10 mouse cellular contexts compared by ENCODE assay signal in genomic region chr16:79058775-79059558, GRCm38 (mm10). TPM values are rescaled to one million over a fixed set of nuclear protein-coding genes. Genes with fewer than 3 reads are reported as not detected.
DNase-seq lines count a peak whose midpoint lies in the region; ATAC-seq and TF ChIP-seq lines count a peak whose summit lies in the region.
"Had no signal": no experiment of that assay in that cellular context is flagged by ENCODE, and none has a peak within 500 bp of the region (broad histone marks: within the 10 kb centered on the region; RNA-seq: fewer than 3 reads in every experiment).

No protein-coding gene starts in this region.

- H3K9ac ChIP-seq in liver, adult 2 months (ENCODE audit: low read depth, low read length): no peak overlapping the region
- H3K9ac ChIP-seq in liver, embryonic 11.5 days (ENCODE audit: low read depth, low read length): no peak overlapping the region
- H3K9ac ChIP-seq in forebrain, embryonic 13.5 days: no peak overlapping the region
- no peak overlapping the region for H3K9ac ChIP-seq in midbrain, embryonic 11.5 days (ENCODE audit: low read length)
- H3K9ac ChIP-seq: limb, embryonic 15.5 days had no signal

- H3K36me3 ChIP-seq in liver, adult 2 months (ENCODE audit: control insufficient read depth, insufficient read depth, low read length): no peaks in the 10 kb centered on the region
- no peaks in the 10 kb centered on the region for H3K36me3 ChIP-seq in liver, embryonic 11.5 days (ENCODE audit: control insufficient read depth, insufficient read depth, low read length)
- no peaks in the 10 kb centered on the region for H3K36me3 ChIP-seq in forebrain, embryonic 13.5 days (ENCODE audit: poor library complexity, severe bottlenecking)
- no peaks in the 10 kb centered on the region for H3K36me3 ChIP-seq in midbrain, embryonic 11.5 days (ENCODE audit: control insufficient read depth, insufficient read depth, low read length)
- H3K36me3 ChIP-seq: limb, embryonic 15.5 days had no signal

- no peaks in the 10 kb centered on the region for H3K79me2 ChIP-seq in liver, adult 2 months (ENCODE audit: control insufficient read depth, insufficient read depth, low read length)

- no peak for TF ChIP-seq POLR2A in liver, adult 2 months (IDR thresholded peaks at IDR 0.05; ENCODE audit: extremely low read depth, insufficient read depth, low read length)

- TF ChIP-seq CTCF in liver, adult 2 months (IDR thresholded peaks at IDR 0.05; ENCODE audit: low read depth, low read length): peak; percentile 74

- DNase-seq in liver, adult 2 months (ENCODE audit: extremely low read depth, low read depth, low spot score): peak; percentile 85
- no peak for DNase-seq in liver, embryonic 11.5 days (ENCODE audit: low spot score)
- DNase-seq in adrenal gland, postnatal 10 days: peak; percentile 39
- DNase-seq in layer of hippocampus, postnatal 10 days (ENCODE audit: low spot score in 2 of 2): peak; percentile 40 to 50
- no peak for DNase-seq in midbrain, embryonic 11.5 days (ENCODE audit: low spot score, missing footprints)

- 0 out of 2 replicates have a peak, but pooled peaks cover 2% of the 10 kb centered on the region for H3K4me1 ChIP-seq in liver, adult 2 months (ENCODE audit: control insufficient read depth, insufficient read depth, low read length)
- H3K4me1 ChIP-seq in liver, embryonic 11.5 days (replicated peaks; ENCODE audit: control insufficient read depth, insufficient read depth, low read length): no peaks in the 10 kb centered on the region
- H3K4me1 ChIP-seq in forebrain, embryonic 13.5 days: no peaks in the 10 kb centered on the region
- no peaks in the 10 kb centered on the region for H3K4me1 ChIP-seq in midbrain, embryonic 11.5 days (ENCODE audit: control insufficient read depth, insufficient read depth, low read length)
- H3K4me1 ChIP-seq: limb, embryonic 15.5 days had no signal

- H3K4me2 ChIP-seq in liver, embryonic 11.5 days: no peak overlapping the region
- H3K4me2 ChIP-seq in forebrain, embryonic 13.5 days: no peak overlapping the region
- no peak overlapping the region for H3K4me2 ChIP-seq in midbrain, embryonic 11.5 days
- H3K4me2 ChIP-seq: limb, embryonic 15.5 days had no signal

- WGBS in liver, adult 2 months: 27% methylated on average over 12 of the region's 12 CpGs
- 63% methylated on average over 12 of the region's 12 CpGs for WGBS in liver, embryonic 11.5 days
- 58% methylated on average over 12 of the region's 12 CpGs for WGBS in forebrain, embryonic 13.5 days
- 67% methylated on average over 12 of the region's 12 CpGs for WGBS in midbrain, embryonic 11.5 days

- H3K4me3 ChIP-seq in liver, adult 2 months (ENCODE audit: insufficient read depth, low read depth, low read length): no peak overlapping the region
- H3K4me3 ChIP-seq in liver, embryonic 11.5 days (ENCODE audit: low read depth, low read length): no peak overlapping the region
- no peak overlapping the region for H3K4me3 ChIP-seq in forebrain, embryonic 13.5 days
- H3K4me3 ChIP-seq in midbrain, embryonic 11.5 days (ENCODE audit: low read depth, low read length): no peak overlapping the region
- H3K4me3 ChIP-seq: limb, embryonic 15.5 days had no signal

- no peaks in the 10 kb centered on the region for H3K9me3 ChIP-seq in liver, embryonic 11.5 days (ENCODE audit: control insufficient read depth, low read length)
- no peaks in the 10 kb centered on the region for H3K9me3 ChIP-seq in forebrain, embryonic 13.5 days (replicated peaks)
- H3K9me3 ChIP-seq in midbrain, embryonic 11.5 days (ENCODE audit: control insufficient read depth, low read length): no peaks in the 10 kb centered on the region
- H3K9me3 ChIP-seq: limb, embryonic 15.5 days had no signal

- no peaks in the 10 kb centered on the region for H3K27me3 ChIP-seq in liver, adult 2 months (ENCODE audit: control insufficient read depth, insufficient read depth, low read length)
- no peaks in the 10 kb centered on the region for H3K27me3 ChIP-seq in liver, embryonic 11.5 days (replicated peaks; ENCODE audit: control insufficient read depth, insufficient read depth, low read length)
- H3K27me3 ChIP-seq in forebrain, embryonic 13.5 days: no peaks in the 10 kb centered on the region
- no peaks in the 10 kb centered on the region for H3K27me3 ChIP-seq in midbrain, embryonic 11.5 days (ENCODE audit: control insufficient read depth, insufficient read depth, low read length)
- H3K27me3 ChIP-seq: limb, embryonic 15.5 days had no signal

- no peak overlapping the region for H3K27ac ChIP-seq in liver, adult 2 months (replicated peaks; ENCODE audit: insufficient read depth, low read depth, low read length)
- no peak overlapping the region for H3K27ac ChIP-seq in liver, embryonic 11.5 days (ENCODE audit: low read depth, low read length)
- H3K27ac ChIP-seq in forebrain, embryonic 13.5 days: no peak overlapping the region
- no peak overlapping the region for H3K27ac ChIP-seq in midbrain, embryonic 11.5 days (ENCODE audit: low read depth, low read length)
- H3K27ac ChIP-seq: limb, embryonic 15.5 days had no signal

- no peak for ATAC-seq in liver, embryonic 11.5 days (replicated peaks; ENCODE audit: low FRiP score)
- ATAC-seq in forebrain, embryonic 13.5 days: peak; percentile 70
- ATAC-seq in midbrain, embryonic 11.5 days (ENCODE audit: low FRiP score): peak; percentile 57
- no peak for ATAC-seq in activated CD4-positive, CD25-positive, alpha-beta regulatory T cell, adult 4 months
- no peak for ATAC-seq in inflammation-experienced regulatory T-cells, adult 6 months

RNA-seq across cellular contexts. Expression of gene Tmprss15, which starts 31.9 kb away (rescaled TPM):
- total RNA-seq in liver, adult 2 months (2014; rRNA removed): not detected in 2 replicates
- not detected in 2 replicates for polyA plus RNA-seq in liver, adult 2 months (2012; rRNA removed)
- polyA plus RNA-seq in liver, embryonic 11.5 days (2014; fragmentation: Nextera tagmentation; extraction: Ambion mirVana): not detected in 2 replicates
- not detected for total RNA-seq in adrenal gland, postnatal 10 days (2021)
- not detected in 2 replicates for polyA plus RNA-seq in forebrain, embryonic 13.5 days (2015; fragmentation: Nextera tagmentation; extraction: Ambion mirVana)
- total RNA-seq in layer of hippocampus, postnatal 10 days (2021): not detected
- 0.04 and 0.06 TPM in 2 replicates for polyA plus RNA-seq in midbrain, embryonic 11.5 days (2014; fragmentation: Nextera tagmentation; extraction: Ambion mirVana)
- not detected for polyA plus RNA-seq in activated CD4-positive, CD25-positive, alpha-beta regulatory T cell, adult 4 months (2017; shearing (Covaris generic))
- not detected for polyA plus RNA-seq in inflammation-experienced regulatory T-cells, adult 6 months (2017; shearing (Covaris generic))
- total RNA-seq: common myeloid progenitor, adult 5-6 weeks had no signal
- polyA plus RNA-seq: limb, embryonic 15.5 days had no signal

Comparison
In these comparisons a context has a peak if more than half of its experiments do, and no peak if none do; other contexts are left out.
1. DNase-seq: peak in liver, adult 2 months (single experiment), adrenal gland, postnatal 10 days (single experiment) and layer of hippocampus, postnatal 10 days (2 of 2); none in liver, embryonic 11.5 days (single experiment) and midbrain, embryonic 11.5 days (single experiment).
2. ATAC-seq: peak in forebrain, embryonic 13.5 days (single experiment) and midbrain, embryonic 11.5 days (single experiment); none in liver, embryonic 11.5 days (single experiment), activated CD4-positive, CD25-positive, alpha-beta regulatory T cell, adult 4 months (single experiment) and inflammation-experienced regulatory T-cells, adult 6 months (single experiment).